Mouse (Mus musculus): ENCODE results near the gene Mertk.
A peak's percentile ranks its signal among the peaks of the same experiment; 100 is the strongest.

Mertk gene

GRCm38 (mm10) chr2:128768545-128769247 lies 69.9 kb downstream of the Mertk start:
- DNase-seq (ENCODE audit: extremely low spot score, low spot score): no peak

GRCm38 (mm10) chr2:128770557-128770956 lies 71.8 kb downstream of the Mertk start:
- no peak for DNase-seq (ENCODE audit: extremely low spot score, low spot score)

GRCm38 (mm10) chr2:128771048-128771447 lies 72.3 kb downstream of the Mertk start:
- no peak for DNase-seq (ENCODE audit: extremely low spot score, low spot score)

GRCm38 (mm10) chr2:128771750-128772338 lies 73.1 kb downstream of the Mertk start:
- no peak for DNase-seq (ENCODE audit: extremely low spot score, low spot score)

- no peak for DNase-seq (ENCODE audit: extremely low spot score, low spot score)
Measured at GRCm38 (mm10) chr2:128782231-128782630, 83.5 kb downstream of the Mertk start.

GRCm38 (mm10) chr2:128783660-128784345 lies 85.0 kb downstream of the Mertk start:
- no peak for DNase-seq (ENCODE audit: extremely low spot score, low spot score)

- no peak for DNase-seq (ENCODE audit: extremely low spot score, low spot score)
Measured at GRCm38 (mm10) chr2:128784814-128785213, 86.1 kb downstream of the Mertk start.

- no peak for DNase-seq (ENCODE audit: extremely low spot score, low spot score)
Measured at GRCm38 (mm10) chr2:128786341-128786740, 87.6 kb downstream of the Mertk start.

GRCm38 (mm10) chr2:128786795-128787194 lies 88.0 kb downstream of the Mertk start:
- DNase-seq (ENCODE audit: extremely low spot score, low spot score): no peak

GRCm38 (mm10) chr2:128787805-128788204 lies 89.0 kb downstream of the Mertk start:
- no peak for DNase-seq (ENCODE audit: extremely low spot score, low spot score)

GRCm38 (mm10) chr2:128790875-128791614 lies 92.3 kb downstream of the Mertk start:
- no peak for DNase-seq (ENCODE audit: extremely low spot score, low spot score)

GRCm38 (mm10) chr2:128793958-128794357 lies 95.2 kb downstream of the Mertk start:
- no peak for DNase-seq (ENCODE audit: extremely low spot score, low spot score)

GRCm38 (mm10) chr2:128796463-128796862 lies 97.7 kb downstream of the Mertk start:
- no peak for DNase-seq (ENCODE audit: extremely low spot score, low spot score)

- no peak for DNase-seq (ENCODE audit: extremely low spot score, low spot score)
Measured at GRCm38 (mm10) chr2:128803441-128803840, 104.7 kb downstream of the Mertk start.

- no peak for DNase-seq (ENCODE audit: extremely low spot score, low spot score)
Measured at GRCm38 (mm10) chr2:128805341-128805740, 106.6 kb downstream of the Mertk start.

- no peak for DNase-seq (ENCODE audit: extremely low spot score, low spot score)
Measured at GRCm38 (mm10) chr2:128806561-128806960, 107.8 kb downstream of the Mertk start.

GRCm38 (mm10) chr2:128812761-128813160 lies 114.0 kb downstream of the Mertk start:
- DNase-seq (ENCODE audit: extremely low spot score, low spot score): no peak

- DNase-seq (ENCODE audit: extremely low spot score, low spot score): no peak
Measured at GRCm38 (mm10) chr2:128816311-128816710, 117.6 kb downstream of the Mertk start.

GRCm38 (mm10) chr2:128816916-128817315 lies 118.2 kb downstream of the Mertk start:
- DNase-seq (ENCODE audit: extremely low spot score, low spot score): no peak

- DNase-seq (ENCODE audit: extremely low spot score, low spot score): no peak
Measured at GRCm38 (mm10) chr2:128817387-128817785, 118.6 kb downstream of the Mertk start.

GRCm38 (mm10) chr2:128817786-128818681 lies 119.3 kb downstream of the Mertk start, which contains the start of gene Tmem87b:
Tmem87b (plus strand) TSS chr2:128818118.
- peak; percentile 99 for DNase-seq (ENCODE audit: extremely low spot score, low spot score)

Measured in neural tube, embryonic 10.5 days (tissue).